Mouse (Mus musculus): Measurements from ENCODE around the gene Rnase2b.
"Not testable (repeated sequence)": the region's sequence is repeated elsewhere in the genome, so short reads cannot be mapped to it uniquely, and the experiment has no call there.

Gene Rnase2b

GRCm38 (mm10) chr14:51161976-51162375 lies at the start of gene Rnase2b:
Gene Rnase2b, plus strand, starts transcription at chr14:51162260.
- DNase-seq, result not testable (repeated sequence)

- DNase-seq, result no peak
Observed at GRCm38 (mm10) chr14:51113476-51113875, 48.6 kb upstream of the Rnase2b start.

GRCm38 (mm10) chr14:51113916-51114560 lies 48.0 kb upstream of the Rnase2b start, which contains the start of gene Eddm3b:
Gene Eddm3b, plus strand, starts transcription at chr14:51114426.
- DNase-seq, result no peak

- DNase-seq, result no peak
Observed at GRCm38 (mm10) chr14:51125684-51126083, 36.4 kb upstream of the Rnase2b start.

- no peak for DNase-seq
Observed at GRCm38 (mm10) chr14:51127648-51128258, 34.3 kb upstream of the Rnase2b start.

GRCm38 (mm10) chr14:51128775-51129623 lies 33.1 kb upstream of the Rnase2b start:
- no peak for DNase-seq

GRCm38 (mm10) chr14:51129624-51129975 lies 32.5 kb upstream of the Rnase2b start:
- no peak for DNase-seq

- DNase-seq, result no peak
Observed at GRCm38 (mm10) chr14:51130315-51130940, 31.6 kb upstream of the Rnase2b start.

GRCm38 (mm10) chr14:51131086-51131815 lies 30.8 kb upstream of the Rnase2b start:
- DNase-seq, result no peak

- DNase-seq, result no peak
Observed at GRCm38 (mm10) chr14:51132372-51132771, 29.7 kb upstream of the Rnase2b start.

GRCm38 (mm10) chr14:51140342-51140741 lies 21.7 kb upstream of the Rnase2b start:
- no peak for DNase-seq

- no peak for DNase-seq
Observed at GRCm38 (mm10) chr14:51142119-51142518, 19.9 kb upstream of the Rnase2b start.

- no peak for DNase-seq
Observed at GRCm38 (mm10) chr14:51142568-51142967, 19.5 kb upstream of the Rnase2b start.

GRCm38 (mm10) chr14:51143287-51143686 lies 18.8 kb upstream of the Rnase2b start:
- DNase-seq, result no peak

- DNase-seq, result no peak
Observed at GRCm38 (mm10) chr14:51143937-51144336, 18.1 kb upstream of the Rnase2b start.

- no peak for DNase-seq
Observed at GRCm38 (mm10) chr14:51144451-51144850, 17.6 kb upstream of the Rnase2b start.

- no peak for DNase-seq
Observed at GRCm38 (mm10) chr14:51145521-51145920, 16.5 kb upstream of the Rnase2b start.

- no peak for DNase-seq
Observed at GRCm38 (mm10) chr14:51146685-51147084, 15.4 kb upstream of the Rnase2b start, which contains the start of gene Rnase1. Gene Rnase1, minus strand, starts transcription at chr14:51146785.

- no peak for DNase-seq
Observed at GRCm38 (mm10) chr14:51148006-51148405, 14.1 kb upstream of the Rnase2b start.

- no peak for DNase-seq
Observed at GRCm38 (mm10) chr14:51149164-51149563, 12.9 kb upstream of the Rnase2b start.

- DNase-seq, result no peak
Observed at GRCm38 (mm10) chr14:51150206-51150831, 11.7 kb upstream of the Rnase2b start.
